22 mouse cellular contexts compared by ENCODE assay signal in the genomic region with DNA sequence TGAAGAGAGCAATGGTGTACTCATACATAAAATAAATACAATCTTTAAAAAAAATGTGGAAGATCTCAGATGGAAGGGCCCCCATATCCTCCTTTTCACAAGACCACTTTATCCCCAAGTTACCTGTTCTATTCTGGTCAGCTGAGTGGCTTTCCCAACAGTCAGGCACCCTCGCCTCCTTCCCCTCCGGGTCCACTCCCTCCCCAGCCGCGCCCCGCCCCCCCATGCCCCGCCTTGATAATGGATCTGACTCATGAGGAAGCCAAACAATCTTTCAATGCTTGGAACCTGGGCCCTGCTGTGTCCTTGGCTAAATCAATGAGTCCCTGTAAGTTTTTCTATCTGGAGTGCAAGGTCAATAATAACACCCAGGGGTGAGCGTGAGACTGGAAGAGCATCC. TPM values are rescaled to one million over a fixed set of nuclear protein-coding genes. Genes with fewer than 3 reads are reported as not detected.
"Had no signal": no experiment of that assay in that cellular context is flagged by ENCODE, and none has a peak within 500 bp of the region (broad histone marks: within the 10 kb centered on the region; RNA-seq: fewer than 3 reads in every experiment).

No protein-coding gene starts in this region.

- H3K4me3 ChIP-seq: lung, embryonic 15.5 days; megakaryocyte, embryonic 14.5 days; midbrain, embryonic 13.5 days; midbrain, embryonic 15.5 days; neural tube, embryonic 12.5 days had no signal

- H3K9ac ChIP-seq: liver, postnatal 0 days; lung, embryonic 15.5 days; midbrain, embryonic 13.5 days; midbrain, embryonic 15.5 days; neural tube, embryonic 12.5 days had no signal

- H3K4me2 ChIP-seq: lung, embryonic 15.5 days; midbrain, embryonic 11.5 days; midbrain, embryonic 13.5 days; midbrain, embryonic 15.5 days; neural tube, embryonic 12.5 days had no signal

- H3K27me3 ChIP-seq: lung, embryonic 15.5 days; midbrain, embryonic 15.5 days had no signal

- ATAC-seq: liver, postnatal 0 days; lung, postnatal 0 days; midbrain, embryonic 13.5 days; midbrain, embryonic 15.5 days had no signal

- DNase-seq: liver, postnatal 0 days; lung, adult 2 months; lung, postnatal 14 days; right cerebral cortex, postnatal 14 days; thymus, adult 18-20 months; thymus, postnatal 14 days; thymus, postnatal 36 days had no signal

- H3K9me3 ChIP-seq: lung, embryonic 15.5 days; megakaryocyte, embryonic 14.5 days; midbrain, embryonic 13.5 days; midbrain, embryonic 15.5 days; neural tube, embryonic 12.5 days had no signal

- H3K27ac ChIP-seq: lung, embryonic 15.5 days; macrophage; midbrain, embryonic 13.5 days; midbrain, embryonic 15.5 days; neural tube, embryonic 12.5 days had no signal

- H3K36me3 ChIP-seq: lung, embryonic 15.5 days; midbrain, embryonic 13.5 days; midbrain, embryonic 15.5 days; neural tube, embryonic 12.5 days had no signal

RNA-seq across cellular contexts. Expression of gene Eif4e1b, which starts 44.2 kb away (rescaled TPM):
- total RNA-seq: megakaryocyte progenitor cell, adult 5-6 weeks; midbrain, postnatal 0 days; monocyte, adult 5-6 weeks; neutrophil, adult 5-6 weeks had no signal
- polyA plus RNA-seq: liver, postnatal 0 days; lung, adult 2 months; lung, embryonic 15.5 days; lung, postnatal 0 days; macrophage; midbrain, embryonic 11.5 days; midbrain, embryonic 13.5 days; midbrain, embryonic 15.5 days; midbrain, postnatal 0 days; neural tube, embryonic 12.5 days; neural tube, embryonic 14.5 days; spleen, adult 2 months; thymus, postnatal 0 days had no signal
